Mouse (Mus musculus) neural tube, embryonic 13.5 days (tissue): ENCODE results near the gene Srd5a1. TPM values are rescaled to one million over a fixed set of nuclear protein-coding genes. Genes with fewer than 3 reads are reported as not detected.
"Not testable (repeated sequence)": the region's sequence is repeated elsewhere in the genome, so short reads cannot be mapped to it uniquely, and the experiment has no call there.

Experiments used
- ATAC-seq: fragments of 200-750 bp; cut with Nextera tagmentation; 2 replicates; pipeline ENCODE4 v1.8.0; 2017; ENCODE audit warnings: low read depth, mild to moderate bottlenecking, moderate TSS enrichment, moderate library complexity
- H3K27ac ChIP-seq: fragments of 300-500 bp; sonication (generic); replicated peaks from 2 replicates; pipeline ENCODE4 v1.5.1; 2015; ENCODE audit warnings: moderate library complexity, mild to moderate bottlenecking, inconsistent platforms
- H3K27me3 ChIP-seq: fragments of 300-500 bp; sonication (generic); 2 replicates; pipeline ENCODE4 v1.6.1; 2015; ENCODE audit warnings: mild to moderate bottlenecking, inconsistent platforms
- H3K36me3 ChIP-seq: fragments of 300-500 bp; sonication (generic); 2 replicates; pipeline ENCODE4 v1.6.1; 2015; ENCODE audit warnings: mild to moderate bottlenecking, inconsistent platforms
- H3K4me1 ChIP-seq: fragments of 300-500 bp; sonication (generic); replicated peaks from 2 replicates; pipeline ENCODE4 v1.6.1; 2015; ENCODE audit warnings: inconsistent platforms
- H3K4me2 ChIP-seq: fragments of 300-500 bp; sonication (generic); 2 replicates; pipeline ENCODE4 v1.6.1; 2015; ENCODE audit warnings: inconsistent platforms, mild to moderate bottlenecking, moderate library complexity
- H3K4me3 ChIP-seq: fragments of 300-500 bp; sonication (generic); 2 replicates; pipeline ENCODE4 v1.5.1; 2015; ENCODE audit warnings: mild to moderate bottlenecking, inconsistent platforms
- H3K9ac ChIP-seq: fragments of 300-500 bp; sonication (generic); 2 replicates; pipeline ENCODE4 v1.6.1; 2015; ENCODE audit warnings: moderate library complexity, mild to moderate bottlenecking, inconsistent platforms
- H3K9me3 ChIP-seq: fragments of 300-500 bp; sonication (generic); 2 replicates; pipeline ENCODE4 v1.6.1; 2016; ENCODE audit warnings: inconsistent platforms
- WGBS: fragments of 180-500 bp; shearing (Covaris S2); methylation state at CpG from one replicate; pipeline ENCODE4 v1.1.7; 2015; 5-methylcytosine and 5-hydroxymethylcytosine counted together
- polyA plus RNA-seq: library from polyadenylated mRNA; unstranded; fragments of >200 nt; fragmentation: Nextera tagmentation; extraction: Ambion mirVana; gene quantifications from 2 replicates; pipeline ENCODE4 v1.2.1, GENCODE M21; 2015

The Srd5a1 gene
- polyA plus RNA-seq, 1 experiment from 2014 or later = 25.7 TPM

DNA sequence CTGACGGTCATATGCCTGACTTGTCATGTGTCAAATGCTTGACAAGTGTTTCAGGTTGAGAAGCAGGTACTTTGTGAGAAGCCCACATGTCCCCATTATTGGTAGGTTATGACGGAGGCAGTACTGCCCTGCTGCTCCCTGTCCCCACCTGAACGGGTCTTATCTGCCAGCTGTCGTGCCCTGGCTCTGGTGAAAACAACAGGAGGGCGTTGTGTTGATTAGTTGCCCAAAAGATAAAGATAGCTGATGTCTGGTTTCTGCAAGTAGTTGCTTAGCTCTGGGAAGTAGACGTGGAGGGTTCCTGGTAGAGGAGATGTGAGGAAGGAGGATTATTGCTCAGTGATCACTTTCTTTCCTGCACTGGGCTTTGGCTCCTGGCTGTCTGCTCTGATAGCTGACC lies 5.5 kb upstream of the Srd5a1 start:
- Histone ChIP-seq H3K27me3 (no peaks in the 10 kb centered on the region), H3K36me3 (peaks cover 77% of the 10 kb centered on the region), H3K4me1 (peaks cover 11% of the 10 kb centered on the region), H3K4me2 (no peak overlapping the region), H3K27ac (no peak overlapping the region), H3K9ac (no peak overlapping the region), H3K9me3 (no peaks in the 10 kb centered on the region), H3K4me3 (no peak overlapping the region)
- ATAC-seq = no peak
- WGBS = 89% methylated on average over 6 of the region's 6 CpGs

DNA sequence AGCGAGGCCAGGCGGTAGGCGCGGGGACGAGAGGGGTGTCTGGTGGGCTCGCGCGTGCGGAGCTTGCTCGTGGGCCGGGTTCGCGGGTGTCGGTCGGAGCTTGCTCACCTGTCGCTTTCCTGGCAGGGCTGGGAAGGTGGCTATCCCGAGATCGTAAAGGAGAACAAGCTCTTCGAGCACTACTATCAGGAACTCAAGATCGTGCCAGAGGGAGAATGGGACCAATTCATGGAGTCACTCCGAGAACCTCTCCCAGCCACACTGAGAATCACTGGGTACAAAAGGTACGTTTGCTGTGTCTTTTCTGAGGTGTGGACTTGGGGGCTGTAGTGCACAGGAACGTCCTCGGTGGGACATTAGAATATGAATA lies 918 bp upstream of the Srd5a1 start:
- under 1% methylated on average over 24 of the region's 24 CpGs for WGBS
- H3K27ac ChIP-seq = no peak overlapping the region; the same call in 1 of the 2 replicates

GRCm38 (mm10) chr13:69610751-69611397 lies 368 bp downstream of the Srd5a1 start:
- H3K4me3 ChIP-seq = peak overlapping the region; percentile 86
- no peak overlapping the region; the same call in 1 of the 2 replicates for H3K27ac ChIP-seq
- H3K4me2 ChIP-seq = peak overlapping the region; percentile 87
- H3K4me1 ChIP-seq = peaks cover 23% of the 10 kb centered on the region
- no peaks in the 10 kb centered on the region for H3K27me3 ChIP-seq
- under 1% methylated on average over 40 of the region's 40 CpGs for WGBS
- peak overlapping the region; percentile 70 for H3K9ac ChIP-seq
- H3K36me3 ChIP-seq = peaks cover 24% of the 10 kb centered on the region
- no peaks in the 10 kb centered on the region for H3K9me3 ChIP-seq
- ATAC-seq = peak; percentile 2; the same call in 1 of the 2 replicates

More for the DNA sequence above, 918 bp upstream of the Srd5a1 start:
- Histone ChIP-seq H3K27me3 (no peaks in the 10 kb centered on the region), H3K36me3 (peaks cover 37% of the 10 kb centered on the region), H3K4me1 (peaks cover 23% of the 10 kb centered on the region), H3K4me3 (peak overlapping the region; percentile 86), H3K9me3 (no peaks in the 10 kb centered on the region), H3K9ac (peak overlapping the region; percentile 74), H3K4me2 (peak overlapping the region; percentile 87)
- ATAC-seq = no peak

GRCm38 (mm10) chr13:69608734-69609133 lies 2.5 kb downstream of the Srd5a1 start:
- WGBS = 89% methylated on average over 8 of the region's 8 CpGs
- H3K4me2 ChIP-seq = no peak overlapping the region
- no peak overlapping the region for H3K4me3 ChIP-seq
- peaks cover 7% of the 10 kb centered on the region; the same call in 1 of the 2 replicates for H3K36me3 ChIP-seq
- H3K27me3 ChIP-seq = no peaks in the 10 kb centered on the region
- no peaks in the 10 kb centered on the region for H3K9me3 ChIP-seq
- no peak overlapping the region for H3K27ac ChIP-seq
- H3K4me1 ChIP-seq = peaks cover 23% of the 10 kb centered on the region
- H3K9ac ChIP-seq = no peak overlapping the region
- no peak for ATAC-seq

- no peak for ATAC-seq
- no peak overlapping the region for H3K4me3 ChIP-seq
- WGBS = 88% methylated on average over 1 of the region's 1 CpGs
Observed at GRCm38 (mm10) chr13:69604670-69605069, 6.6 kb downstream of the Srd5a1 start.

DNA sequence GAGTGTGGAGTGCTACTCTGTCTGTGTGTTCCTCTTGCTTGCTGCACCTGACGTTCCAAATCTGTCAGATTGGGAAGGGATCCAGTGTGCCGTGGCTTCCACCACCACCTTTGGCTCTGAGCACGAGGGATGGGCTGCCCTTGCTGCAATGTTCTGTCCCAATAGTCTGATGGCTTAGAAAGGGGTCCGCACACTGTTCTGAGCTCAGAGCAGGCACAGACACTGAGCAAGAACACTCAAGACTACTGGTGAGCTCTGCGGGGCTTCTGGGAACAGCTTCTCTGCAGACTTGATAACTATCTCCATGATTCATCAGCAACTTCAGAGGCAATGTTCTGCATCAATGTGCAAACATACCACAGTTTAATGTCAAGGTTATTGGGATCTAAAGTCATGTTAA lies 9.9 kb downstream of the Srd5a1 start:
- Histone ChIP-seq H3K27ac (no peak overlapping the region), H3K36me3 (no peaks in the 10 kb centered on the region), H3K27me3 (no peaks in the 10 kb centered on the region), H3K9me3 (no peaks in the 10 kb centered on the region), H3K4me2 (no peak overlapping the region), H3K4me3 (no peak overlapping the region), H3K4me1 (no peaks in the 10 kb centered on the region), H3K9ac (no peak overlapping the region)
- no peak for ATAC-seq
- WGBS = 90% methylated on average over 5 of the region's 5 CpGs

More at GRCm38 (mm10) chr13:69604670-69605069, 6.6 kb downstream of the Srd5a1 start:
- no peaks in the 10 kb centered on the region for H3K9me3 ChIP-seq
- no peaks in the 10 kb centered on the region for H3K4me1 ChIP-seq
- H3K27me3 ChIP-seq = no peaks in the 10 kb centered on the region
- H3K4me2 ChIP-seq = no peak overlapping the region
- H3K36me3 ChIP-seq = no peaks in the 10 kb centered on the region
- H3K27ac ChIP-seq = no peak overlapping the region
- H3K9ac ChIP-seq = no peak overlapping the region

- not testable (repeated sequence) for H3K27ac ChIP-seq, H3K27me3 ChIP-seq, H3K9me3 ChIP-seq, ATAC-seq, H3K36me3 ChIP-seq, H3K9ac ChIP-seq, H3K4me2 ChIP-seq, H3K4me3 ChIP-seq, H3K4me1 ChIP-seq
- WGBS = 90% methylated on average over 5 of the region's 5 CpGs
Observed at GRCm38 (mm10) chr13:69600863-69601262, 10.4 kb downstream of the Srd5a1 start.

GRCm38 (mm10) chr13:69598867-69599266 lies 12.4 kb downstream of the Srd5a1 start:
- Histone ChIP-seq H3K4me3 (no peak overlapping the region), H3K27ac (no peak overlapping the region), H3K36me3 (no peaks in the 10 kb centered on the region), H3K9ac (no peak overlapping the region), H3K27me3 (no peaks in the 10 kb centered on the region), H3K4me2 (no peak overlapping the region), H3K4me1 (no peaks in the 10 kb centered on the region), H3K9me3 (no peaks in the 10 kb centered on the region)
- 91% methylated on average over 10 of the region's 10 CpGs for WGBS
- no peak for ATAC-seq

DNA sequence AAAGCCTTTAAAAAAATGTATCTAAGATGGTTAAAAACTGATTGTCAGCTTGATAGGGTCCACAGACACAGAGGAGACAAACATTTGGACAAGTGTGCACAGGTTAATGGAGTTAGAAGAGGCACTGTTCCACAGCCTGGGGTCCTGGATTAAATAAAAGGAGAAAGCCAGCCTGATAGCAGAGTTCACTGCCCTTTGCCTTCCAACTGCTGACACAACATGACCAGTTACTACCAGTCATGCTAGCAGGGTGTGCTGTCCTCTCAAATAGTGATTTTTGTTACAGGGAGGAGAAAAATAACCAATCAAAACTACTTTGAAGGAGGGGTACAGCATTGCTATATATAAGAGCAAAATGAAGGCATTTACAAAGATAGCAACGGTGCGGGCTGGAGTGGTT lies 14.7 kb downstream of the Srd5a1 start:
- 92% methylated on average over 2 of the region's 2 CpGs for WGBS
- Histone ChIP-seq H3K9ac (no peak overlapping the region), H3K27me3 (no peaks in the 10 kb centered on the region), H3K4me1 (no peaks in the 10 kb centered on the region), H3K27ac (no peak overlapping the region), H3K4me2 (no peak overlapping the region), H3K9me3 (no peaks in the 10 kb centered on the region), H3K4me3 (no peak overlapping the region), H3K36me3 (no peaks in the 10 kb centered on the region)
- no peak for ATAC-seq

- no peak overlapping the region for H3K9ac ChIP-seq
- no peaks in the 10 kb centered on the region for H3K4me1 ChIP-seq
- H3K4me2 ChIP-seq = no peak overlapping the region
- no peak for ATAC-seq
- no peaks in the 10 kb centered on the region for H3K36me3 ChIP-seq
- 92% methylated on average over 6 of the region's 6 CpGs for WGBS
- H3K4me3 ChIP-seq = no peak overlapping the region
- no peak overlapping the region for H3K27ac ChIP-seq
- H3K27me3 ChIP-seq = no peaks in the 10 kb centered on the region
- H3K9me3 ChIP-seq = no peaks in the 10 kb centered on the region
Observed at GRCm38 (mm10) chr13:69595911-69596310, 15.3 kb downstream of the Srd5a1 start.

- Histone ChIP-seq H3K27me3 (no peaks in the 10 kb centered on the region), H3K4me2 (no peak overlapping the region), H3K9ac (no peak overlapping the region), H3K4me3 (no peak overlapping the region), H3K9me3 (no peaks in the 10 kb centered on the region), H3K27ac (no peak overlapping the region), H3K4me1 (no peaks in the 10 kb centered on the region), H3K36me3 (no peaks in the 10 kb centered on the region)
- ATAC-seq = no peak
- 87% methylated on average over 7 of the region's 7 CpGs for WGBS
Observed at GRCm38 (mm10) chr13:69594577-69595256, 16.5 kb downstream of the Srd5a1 start.

DNA sequence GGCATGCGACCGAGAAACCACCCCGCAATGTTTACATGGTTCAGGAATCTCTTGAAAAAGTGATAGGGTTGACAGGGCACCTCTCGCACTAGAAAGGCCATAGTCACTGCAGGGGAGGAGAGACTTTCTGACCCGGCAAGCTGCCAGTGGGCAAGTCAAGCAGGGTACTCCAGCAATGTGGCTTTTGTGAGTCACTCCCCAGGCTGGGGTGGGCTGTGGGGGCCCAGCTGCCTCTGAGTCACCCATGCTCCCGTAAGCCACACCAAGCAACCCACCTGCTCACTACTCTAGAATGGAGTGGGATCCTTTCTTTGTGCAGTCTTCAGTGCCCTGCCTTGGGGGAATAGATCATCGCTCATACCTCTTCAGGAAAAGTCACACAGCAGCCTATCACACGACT lies 17.8 kb downstream of the Srd5a1 start:
- Histone ChIP-seq H3K27ac (no peak overlapping the region), H3K9me3 (no peaks in the 10 kb centered on the region), H3K4me3 (no peak overlapping the region), H3K36me3 (no peaks in the 10 kb centered on the region), H3K9ac (no peak overlapping the region), H3K4me1 (no peaks in the 10 kb centered on the region), H3K4me2 (no peak overlapping the region), H3K27me3 (no peaks in the 10 kb centered on the region)
- 84% methylated on average over 8 of the region's 8 CpGs for WGBS
- ATAC-seq = no peak
